Mouse (Mus musculus) kidney, adult 2 months (tissue): ENCODE measurements around the gene Fhl4. TPM values are rescaled to one million over a fixed set of nuclear protein-coding genes. Genes with fewer than 3 reads are reported as not detected.

Experiments used
- DNase-seq: peaks from one replicate; pipeline ENCODE4 v3.0.0; 2021
- H3K27ac ChIP-seq: fragments of 200-500 bp; 2 replicates; pipeline ENCODE4 v1.5.1; 2012; ENCODE audit warnings: low read depth, low read length, control low read depth, inconsistent platforms; ENCODE audit not compliant: insufficient read depth
- H3K27me3 ChIP-seq: fragments of 200-500 bp; replicated peaks from 2 replicates; pipeline ENCODE4 v1.6.1; 2012; ENCODE audit warnings: mild to moderate bottlenecking, moderate library complexity, low read length, inconsistent platforms; ENCODE audit not compliant: control insufficient read depth, insufficient read depth
- H3K36me3 ChIP-seq: fragments of 200-500 bp; 2 replicates; pipeline ENCODE4 v1.6.1; 2012; ENCODE audit warnings: mild to moderate bottlenecking, moderate library complexity, low read length, inconsistent platforms; ENCODE audit not compliant: control insufficient read depth, insufficient read depth
- H3K4me1 ChIP-seq: fragments of 200-500 bp; 2 replicates; pipeline ENCODE4 v1.6.1; 2011; ENCODE audit warnings: low read length; ENCODE audit not compliant: control insufficient read depth, insufficient read depth
- H3K4me3 ChIP-seq: fragments of 200-500 bp; 2 replicates; pipeline ENCODE4 v1.5.1; 2011; ENCODE audit warnings: mild to moderate bottlenecking, low read depth, low read length, control low read depth; ENCODE audit not compliant: insufficient read depth
- CTCF ChIP-seq: fragments of 200-500 bp; conservative IDR thresholded peaks from 2 replicates; pipeline ENCODE4 v1.5.1; 2011; ENCODE audit warnings: low read depth, mild to moderate bottlenecking, control low read depth, low read length, moderate library complexity, mixed read lengths; ENCODE audit not compliant: insufficient read depth, insufficient read length
- POLR2A ChIP-seq: fragments of 200-500 bp; IDR thresholded peaks from one replicate; pipeline ENCODE4 v1.6.1; 2011; ENCODE audit warnings: low read depth, low read length, control low read depth
- WGBS: fragments of 180-500 bp; shearing (Covaris S2); methylation state at CpG from one replicate; pipeline ENCODE4 v1.1.7; 2018; 5-methylcytosine and 5-hydroxymethylcytosine counted together
- polyA plus RNA-seq: library from polyadenylated mRNA; depleted of rRNA; stranded (reverse); fragments of >200 nt; gene quantifications from 2 replicates; pipeline ENCODE4 v1.2.3, GENCODE M21; 2012

Gene Fhl4
- polyA plus RNA-seq, 1 experiment, result 0.28 TPM

DNA sequence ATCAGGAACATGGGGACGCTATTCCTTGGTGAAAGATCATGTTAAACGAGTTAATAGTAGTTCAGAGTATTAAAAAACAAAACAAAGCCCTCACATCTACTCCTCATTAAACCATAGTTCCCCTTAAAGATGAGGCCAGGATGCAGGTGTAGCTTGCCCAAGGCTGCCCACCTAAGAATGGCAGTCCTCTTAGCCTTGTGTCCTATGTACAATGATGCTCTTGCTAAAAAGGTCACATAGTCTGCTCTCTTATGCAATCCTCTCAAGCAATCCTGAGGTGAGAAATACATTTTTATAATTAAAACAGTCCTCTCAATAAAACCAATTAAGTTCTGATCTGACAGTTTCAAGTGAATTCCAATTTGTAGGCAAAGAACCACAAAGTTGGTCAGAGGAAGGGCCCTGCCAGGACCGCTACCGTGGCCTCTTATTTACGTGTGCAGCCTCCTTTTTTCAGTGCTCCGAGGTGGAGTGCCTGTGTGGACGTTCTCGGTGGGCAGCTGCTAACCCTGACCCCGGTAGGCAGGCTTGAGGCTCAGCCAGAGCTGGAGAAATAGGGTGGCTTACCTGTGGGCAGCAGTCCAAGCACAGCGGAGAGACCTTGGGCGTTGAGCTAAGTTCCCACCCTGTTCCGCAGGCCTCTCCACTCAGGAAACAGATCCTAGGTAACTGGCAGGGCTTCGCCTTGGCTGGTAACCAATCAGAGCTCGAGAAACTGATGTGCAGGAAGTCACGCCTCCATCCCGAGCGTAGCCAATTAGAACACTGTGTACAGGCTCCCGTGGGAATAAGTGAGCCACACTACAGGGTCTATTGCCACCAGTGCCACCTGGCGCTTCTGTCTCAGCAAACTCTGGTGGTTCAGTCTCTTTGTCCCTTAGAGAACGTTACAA lies 25.3 kb upstream of the Fhl4 start, which contains the start of gene Mterf2:
Gene Mterf2 (minus strand): TSS at position 633 of the 893 bp plus-strand sequence.
- peak; percentile 99 for DNase-seq
- Histone ChIP-seq H3K4me3 (peak within 1 kb of the TSS; percentile 64), H3K27me3 (no peaks in the 10 kb centered on the region), H3K4me1 (no peaks in the 10 kb centered on the region; the same call in 1 of the 2 replicates), H3K27ac (no peak within 1 kb of the TSS; the same call in 1 of the 2 replicates), H3K36me3 (no peaks in the 10 kb centered on the region)
- WGBS, result 5% methylated on average over 20 of the region's 20 CpGs
- peak; percentile 30 for TF ChIP-seq POLR2A
- TF ChIP-seq CTCF, result peak; percentile 38

DNA sequence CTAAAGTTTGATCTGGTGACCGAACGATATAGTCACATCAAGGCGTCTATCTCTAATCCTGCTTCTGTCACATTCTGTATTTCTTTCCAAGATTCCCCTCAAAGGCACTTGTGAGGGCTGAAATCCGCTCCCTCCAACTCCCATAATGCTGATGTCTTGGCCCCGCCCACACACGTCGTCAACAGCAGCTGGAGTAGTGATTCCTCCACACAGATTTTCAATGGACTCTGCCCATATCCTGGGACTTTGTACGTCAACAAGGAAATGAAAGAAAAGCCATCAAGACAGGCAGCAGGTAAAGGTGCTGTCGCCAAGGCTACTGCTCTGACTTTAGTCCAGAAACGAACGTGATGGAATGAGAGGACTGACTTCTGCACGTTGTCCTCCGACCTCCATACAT lies 22.9 kb upstream of the Fhl4 start:
- WGBS, result 79% methylated on average over 13 of the region's 13 CpGs
- TF ChIP-seq POLR2A, result no peak
- TF ChIP-seq CTCF, result no peak
- no peaks in the 10 kb centered on the region for H3K36me3 ChIP-seq
- H3K4me3 ChIP-seq, result no peak overlapping the region
- DNase-seq, result no peak
- H3K27ac ChIP-seq, result no peak overlapping the region
- no peaks in the 10 kb centered on the region for H3K27me3 ChIP-seq
- H3K4me1 ChIP-seq, result no peaks in the 10 kb centered on the region; the same call in 1 of the 2 replicates

DNA sequence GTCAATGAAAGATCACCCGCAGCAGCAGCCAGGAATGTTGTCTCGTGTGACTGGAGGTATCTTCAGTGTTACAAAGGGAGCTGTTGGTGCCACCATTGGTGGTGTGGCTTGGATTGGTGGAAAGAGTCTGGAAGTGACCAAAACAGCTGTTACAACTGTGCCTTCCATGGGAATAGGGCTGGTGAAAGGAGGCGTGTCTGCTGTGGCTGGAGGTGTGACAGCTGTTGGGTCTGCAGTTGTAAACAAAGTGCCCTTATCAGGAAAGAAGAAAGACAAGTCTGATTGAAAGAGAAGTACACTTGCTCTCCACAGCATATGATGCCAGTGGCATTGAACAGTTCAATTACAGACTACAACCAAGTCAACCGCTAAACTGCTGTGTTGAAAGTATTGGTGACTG lies 12.1 kb upstream of the Fhl4 start:
- DNase-seq, result no peak
- Histone ChIP-seq H3K4me1 (no peaks in the 10 kb centered on the region), H3K27ac (no peak overlapping the region), H3K4me3 (no peak overlapping the region), H3K36me3 (no peaks in the 10 kb centered on the region), H3K27me3 (no peaks in the 10 kb centered on the region)
- TF ChIP-seq POLR2A (no peak), CTCF (no peak)
- 89% methylated on average over 4 of the region's 4 CpGs for WGBS

DNA sequence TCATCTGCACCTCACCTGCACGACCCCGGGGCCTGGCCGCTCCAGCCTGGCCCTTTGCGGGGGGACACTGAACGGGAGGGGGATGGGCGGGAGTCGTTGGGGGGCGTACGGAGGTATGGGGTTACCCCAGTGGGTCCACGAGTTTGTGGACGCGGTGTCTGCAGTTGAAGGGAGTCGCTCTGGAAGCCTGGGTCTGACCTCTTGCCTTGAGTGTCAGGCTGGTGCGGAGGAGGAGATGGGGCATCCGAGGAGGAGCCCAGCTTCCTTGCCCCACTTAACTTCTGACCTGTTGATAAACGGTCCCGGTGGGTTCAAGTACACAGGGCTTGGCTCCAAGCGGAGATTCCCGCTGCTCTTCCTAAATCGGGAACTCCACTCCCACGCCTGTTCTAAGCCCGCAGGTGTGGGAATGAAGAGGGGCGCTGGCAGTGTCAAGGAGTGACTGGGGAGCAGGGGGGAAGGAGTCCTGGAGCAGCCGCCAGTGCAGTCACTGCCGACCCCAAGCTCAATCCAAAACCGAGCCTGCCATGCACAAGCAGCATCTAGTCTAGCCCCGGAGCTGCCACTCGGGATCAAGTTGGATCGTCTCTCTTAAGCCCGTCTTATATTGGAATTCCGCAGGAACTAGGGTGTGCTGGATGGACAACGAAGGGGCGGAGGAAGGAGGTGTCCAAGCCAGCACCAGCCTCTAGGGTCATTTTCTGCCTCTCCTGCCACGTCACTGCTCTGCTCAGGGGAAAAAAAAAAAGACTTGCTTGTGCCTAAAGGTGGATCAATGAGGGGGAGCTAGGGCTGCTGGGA lies 990 bp upstream of the Fhl4 start:
- TF ChIP-seq CTCF, result no peak
- TF ChIP-seq POLR2A, result no peak

DNA sequence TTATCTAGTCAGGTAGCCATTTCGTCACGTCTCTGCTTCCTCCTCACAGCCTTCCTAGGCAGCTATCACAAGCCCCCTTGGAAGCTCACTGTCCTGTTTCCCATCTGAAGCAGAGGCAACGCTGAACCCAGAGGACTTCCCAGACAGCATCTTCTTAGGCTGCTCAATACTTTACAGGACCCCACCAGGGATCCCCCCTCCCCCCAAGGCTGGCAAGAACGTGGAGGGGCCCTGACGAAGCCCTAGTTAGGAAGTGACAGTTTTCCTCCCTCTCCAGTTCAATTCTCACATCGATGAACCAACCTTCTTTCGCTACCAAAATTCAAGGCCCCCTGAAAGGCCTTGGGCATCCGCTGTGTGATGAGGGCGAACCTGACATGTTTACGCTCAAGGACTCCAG lies 454 bp downstream of the Fhl4 start:
- TF ChIP-seq CTCF (no peak), POLR2A (no peak)
- Histone ChIP-seq H3K27me3 (no peaks in the 10 kb centered on the region), H3K27ac (no peak overlapping the region), H3K4me1 (peaks cover 3% of the 10 kb centered on the region; the same call in 1 of the 2 replicates), H3K36me3 (no peaks in the 10 kb centered on the region), H3K4me3 (peak overlapping the region; percentile 94)
- DNase-seq, result no peak
- WGBS, result 11% methylated on average over 10 of the region's 10 CpGs

More for the DNA sequence above, 990 bp upstream of the Fhl4 start:
- no peaks in the 10 kb centered on the region for H3K27me3 ChIP-seq
- peaks cover 3% of the 10 kb centered on the region; the same call in 1 of the 2 replicates for H3K4me1 ChIP-seq
- DNase-seq, result peak; percentile 42
- peak overlapping the region; percentile 94 for H3K4me3 ChIP-seq
- H3K36me3 ChIP-seq, result no peaks in the 10 kb centered on the region
- H3K27ac ChIP-seq, result no peak overlapping the region
- WGBS, result under 1% methylated on average over 34 of the region's 34 CpGs

DNA sequence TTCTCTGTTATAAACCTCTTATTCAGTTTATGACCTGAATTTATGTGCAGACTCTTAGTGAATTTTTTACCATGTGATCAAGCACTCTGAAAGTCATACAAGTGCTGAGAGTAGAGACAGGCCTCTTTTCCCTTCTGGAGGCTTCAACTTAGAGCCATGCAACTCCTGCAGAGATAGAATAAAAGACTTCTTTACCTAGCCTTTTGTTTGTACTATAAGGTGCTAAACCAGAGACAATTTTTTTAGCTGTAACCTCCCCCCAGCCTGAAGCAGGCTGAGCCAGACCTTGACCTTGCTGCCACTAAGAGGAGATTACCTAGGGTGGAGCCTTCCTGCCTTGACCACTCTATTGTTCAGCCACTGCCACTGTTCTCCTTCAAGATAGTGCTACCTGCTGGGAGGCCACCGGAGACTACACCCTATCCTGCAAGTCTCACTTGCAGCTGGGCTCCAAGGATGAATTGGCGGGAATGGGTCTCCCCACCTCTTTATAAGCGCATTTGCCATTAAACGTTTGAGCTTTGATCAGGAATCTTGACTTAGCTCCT lies 30.6 kb downstream of the Fhl4 start:
- DNase-seq, result no peak
- no peaks in the 10 kb centered on the region for H3K4me1 ChIP-seq
- H3K4me3 ChIP-seq, result no peak overlapping the region
- TF ChIP-seq POLR2A (no peak), CTCF (no peak)
- 72% methylated on average over 4 of the region's 4 CpGs for WGBS
- H3K27me3 ChIP-seq, result no peaks in the 10 kb centered on the region
- no peak overlapping the region for H3K27ac ChIP-seq
- no peaks in the 10 kb centered on the region for H3K36me3 ChIP-seq

DNA sequence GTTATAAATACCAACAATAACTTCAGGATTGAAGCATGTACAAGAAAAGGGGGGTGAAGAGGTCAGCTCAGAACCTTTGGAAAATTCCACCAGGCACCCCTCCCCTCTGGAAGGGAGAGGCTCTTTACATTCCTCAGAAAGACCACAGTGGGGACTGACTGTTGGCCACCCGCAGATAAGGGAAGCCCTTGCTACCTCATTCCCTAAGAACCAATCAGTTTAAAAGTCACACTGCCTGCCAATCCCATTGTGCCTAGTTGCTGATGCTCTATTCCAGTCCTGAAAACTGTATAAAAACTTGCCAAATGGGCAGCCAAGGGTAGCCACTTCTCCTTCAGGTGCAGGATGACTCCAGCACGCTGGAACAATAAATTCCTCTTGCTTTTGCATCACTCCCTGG lies 47.4 kb downstream of the Fhl4 start:
- Histone ChIP-seq H3K36me3 (no peaks in the 10 kb centered on the region), H3K27ac (no peak overlapping the region), H3K4me3 (no peak overlapping the region), H3K27me3 (no peaks in the 10 kb centered on the region), H3K4me1 (no peaks in the 10 kb centered on the region)
- WGBS, result 85% methylated on average over 2 of the region's 2 CpGs
- TF ChIP-seq POLR2A (no peak), CTCF (no peak)
- no peak for DNase-seq
